Mouse (Mus musculus) layer of hippocampus, adult 2 months (tissue): ENCODE measurements around the gene Zfp592. TPM values are rescaled to one million over a fixed set of nuclear protein-coding genes. Genes with fewer than 3 reads are reported as not detected.

Experiments used
- DNase-seq, 2 experiments: peaks; one replicate each; pipeline ENCODE4 v3.0.0; 2022; ENCODE audit warnings: low spot score in 2 of 2
- H3K27ac ChIP-seq: fragments of 200-600 bp; 2 replicates; pipeline ENCODE4 v1.8.1; 2022
- H3K4me3 ChIP-seq: fragments of 200-600 bp; 2 replicates; pipeline ENCODE4 v1.8.1; 2022; ENCODE audit warnings: mild to moderate bottlenecking
- CTCF ChIP-seq: fragments of 200-600 bp; conservative IDR thresholded peaks from 2 replicates; pipeline ENCODE4 v1.8.1; 2022; ENCODE audit warnings: antibody characterized with exemption, mild to moderate bottlenecking, moderate library complexity
- total RNA-seq, 2 experiments: library from RNA; stranded (reverse); gene quantifications; 2 replicates each; pipeline ENCODE4 v1.2.3; 2021

The Zfp592 gene
- total RNA-seq, 2 experiments from 2014 or later: 22.9 to 23.6 TPM

DNA sequence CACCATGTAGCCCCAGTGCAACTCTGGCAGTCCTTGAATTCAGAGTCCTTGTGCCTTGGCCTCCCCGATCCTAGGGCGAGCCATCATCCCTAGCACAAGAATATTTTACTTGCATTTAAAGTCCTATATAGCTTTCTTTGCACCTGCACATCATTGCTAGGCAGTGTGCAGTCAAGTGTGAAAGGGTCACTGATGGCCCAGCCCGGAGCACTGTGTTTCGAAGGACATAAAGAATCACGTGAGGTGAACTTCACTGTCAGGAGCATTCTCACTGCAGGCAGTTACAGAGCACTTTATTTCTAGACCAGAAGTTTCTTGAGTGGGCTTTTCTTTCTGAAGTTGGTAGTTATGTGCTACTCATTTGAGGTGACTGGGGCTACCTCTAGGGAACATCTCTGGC, 8.4 kb downstream of the Zfp592 start:
- Histone ChIP-seq H3K27ac (no peak overlapping the region), H3K4me3 (no peak overlapping the region)
- DNase-seq: no peak
- TF ChIP-seq CTCF: no peak

DNA sequence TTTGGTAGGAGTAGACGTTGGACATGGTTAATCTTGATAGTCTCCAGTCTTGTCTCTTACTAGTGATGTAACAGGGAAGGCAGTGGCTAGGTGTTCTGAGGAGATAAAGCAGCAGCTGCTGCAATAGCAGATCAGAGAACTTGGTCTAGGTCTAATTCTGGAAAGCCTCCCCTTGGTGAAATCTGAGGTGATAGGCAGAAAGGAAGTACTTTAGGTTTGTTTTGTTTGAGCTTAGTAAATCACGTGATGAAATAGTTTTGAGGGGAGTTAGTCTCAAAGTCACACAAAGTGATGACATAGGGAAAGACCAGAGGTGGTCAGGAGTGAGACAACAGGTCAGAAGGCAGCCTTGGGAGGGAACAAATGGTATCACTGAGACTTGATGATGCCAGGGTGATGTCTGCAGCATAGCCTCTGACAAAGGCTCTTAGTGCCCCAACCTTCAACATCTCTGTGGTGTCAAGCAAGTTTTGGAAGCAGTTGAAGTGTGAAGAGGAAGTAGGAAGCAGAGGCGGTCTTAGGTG, 11.1 kb downstream of the Zfp592 start:
- H3K27ac ChIP-seq: no peak overlapping the region
- TF ChIP-seq CTCF: no peak
- no peak overlapping the region for H3K4me3 ChIP-seq
- no peak for DNase-seq

DNA sequence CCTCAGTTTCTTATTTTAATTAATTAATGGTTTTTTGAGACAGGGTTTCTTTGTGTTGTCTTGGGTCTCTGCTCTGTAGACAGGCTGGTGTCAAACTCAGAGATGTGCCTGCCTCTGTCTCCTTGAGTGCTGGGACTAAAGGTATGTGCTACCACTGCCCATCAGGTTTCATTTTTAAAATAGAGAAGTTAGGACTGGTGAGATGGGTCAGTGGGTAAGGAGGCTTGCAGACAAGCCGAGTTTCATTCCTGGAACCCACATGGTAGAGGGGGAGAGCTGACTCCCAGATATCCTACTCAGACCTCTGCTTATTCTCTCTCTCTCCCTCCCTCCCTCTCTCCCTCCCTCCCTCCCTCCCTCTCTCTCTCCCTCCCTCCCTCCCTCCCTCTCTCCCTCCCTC, 12.5 kb downstream of the Zfp592 start:
- Histone ChIP-seq H3K27ac (no peak overlapping the region), H3K4me3 (no peak overlapping the region)
- DNase-seq: no peak
- no peak for TF ChIP-seq CTCF

DNA sequence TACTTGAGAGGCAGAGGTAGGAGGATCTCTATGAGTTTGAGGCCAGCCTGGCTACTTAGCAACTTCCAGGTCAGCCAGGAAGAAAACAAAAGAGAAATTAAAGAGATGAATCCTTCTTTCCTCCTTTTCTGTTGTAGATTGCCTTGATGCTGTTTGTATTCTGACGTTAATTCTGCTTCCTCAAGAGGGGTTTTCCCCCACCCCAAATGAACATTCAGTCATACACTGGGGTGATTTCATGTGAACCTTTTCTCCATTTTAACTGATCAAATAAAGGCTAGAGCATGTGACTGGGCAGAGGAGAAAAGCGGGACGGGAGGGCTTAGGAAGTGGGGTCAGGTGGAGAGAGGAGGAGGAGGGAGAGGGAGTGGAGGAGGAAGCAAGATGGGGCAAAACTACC, 14.8 kb downstream of the Zfp592 start:
- no peak overlapping the region for H3K27ac ChIP-seq
- no peak for TF ChIP-seq CTCF
- DNase-seq: no peak
- H3K4me3 ChIP-seq: no peak overlapping the region

DNA sequence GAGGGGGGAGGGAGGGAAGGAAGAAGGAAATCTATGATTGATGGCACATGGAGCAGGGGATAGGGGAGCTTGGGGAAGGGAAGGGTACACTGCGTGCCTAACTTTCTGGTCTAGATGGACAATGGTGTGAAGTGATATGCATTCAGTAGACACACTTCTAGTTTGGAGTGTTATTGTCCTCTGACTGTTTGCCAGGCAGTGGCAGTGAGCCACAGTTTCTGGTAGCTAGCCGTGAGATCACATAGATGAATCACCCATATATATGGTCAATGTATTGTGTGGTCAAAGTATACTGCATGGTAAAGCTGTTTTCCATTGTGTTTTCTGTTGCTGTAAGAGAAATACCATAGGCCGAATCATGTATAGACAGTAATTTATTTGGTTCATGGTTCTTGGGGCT, 18.1 kb downstream of the Zfp592 start:
- TF ChIP-seq CTCF: no peak
- no peak for DNase-seq
- no peak overlapping the region for H3K4me3 ChIP-seq
- no peak overlapping the region for H3K27ac ChIP-seq

DNA sequence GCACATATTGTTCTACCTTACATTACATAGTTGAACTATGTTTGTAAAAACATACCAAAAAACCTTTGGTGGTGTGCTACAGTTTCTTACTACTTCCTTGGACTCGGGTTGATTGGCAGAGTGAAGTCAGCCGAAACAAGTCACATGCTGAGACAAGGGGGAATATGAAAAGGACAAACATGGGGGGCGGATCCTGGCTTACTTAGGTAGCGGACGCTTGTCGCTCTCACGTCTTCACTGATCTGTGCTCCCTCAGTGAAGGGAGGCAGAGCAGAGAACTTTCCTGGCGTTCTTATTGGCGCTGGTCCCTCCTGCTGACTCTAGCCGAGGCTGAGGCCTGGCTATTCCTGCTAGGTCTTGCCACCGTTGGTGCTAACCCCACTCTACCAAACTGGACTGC, 26.8 kb downstream of the Zfp592 start:
- Histone ChIP-seq H3K27ac (no peak overlapping the region), H3K4me3 (no peak overlapping the region)
- no peak for DNase-seq
- no peak for TF ChIP-seq CTCF

DNA sequence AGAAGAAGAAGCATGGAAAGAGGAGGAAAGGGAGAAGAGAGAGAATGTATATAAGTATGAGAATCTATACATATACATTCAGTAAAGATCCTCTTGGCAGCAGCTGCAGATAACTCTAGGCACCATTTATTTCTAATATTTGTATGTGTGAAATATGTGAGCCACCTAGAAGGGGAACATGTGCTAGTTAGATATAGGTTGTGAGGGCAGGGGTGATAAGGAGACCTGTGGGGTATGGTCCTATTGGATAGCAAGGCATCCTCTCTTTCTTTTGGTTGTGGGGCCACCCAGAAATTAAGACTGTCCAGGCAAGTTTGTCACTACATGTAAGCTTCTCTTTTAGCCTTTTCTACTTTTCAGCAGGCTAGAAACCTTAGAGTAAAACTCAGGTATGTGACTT, 29.2 kb downstream of the Zfp592 start:
- Histone ChIP-seq H3K27ac (no peak overlapping the region), H3K4me3 (no peak overlapping the region)
- no peak for DNase-seq
- no peak for TF ChIP-seq CTCF

DNA sequence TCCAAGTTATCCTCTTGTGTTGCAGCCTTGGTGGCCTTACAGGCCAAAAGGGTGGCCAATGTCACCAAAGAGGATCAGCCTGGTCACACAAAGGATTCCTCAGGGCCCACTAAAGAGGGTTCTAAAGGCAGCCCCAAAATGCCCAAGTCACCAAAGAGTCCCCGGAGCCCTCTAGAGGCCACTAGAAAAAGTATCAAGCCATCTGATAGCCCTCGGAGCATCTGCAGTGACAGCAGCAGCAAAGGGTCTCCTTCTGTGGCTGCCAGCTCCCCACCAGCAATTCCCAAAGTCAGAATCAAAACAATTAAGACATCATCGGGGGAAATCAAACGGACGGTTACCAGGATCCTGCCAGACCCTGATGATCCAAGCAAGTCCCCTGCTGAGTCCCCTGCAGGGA, 30.6 kb downstream of the Zfp592 start:
- DNase-seq: peak in 1 of 2 experiments; percentile 17
- peak; percentile 73 for TF ChIP-seq CTCF
- H3K4me3 ChIP-seq: no peak overlapping the region
- peak overlapping the region; percentile 56 for H3K27ac ChIP-seq

DNA sequence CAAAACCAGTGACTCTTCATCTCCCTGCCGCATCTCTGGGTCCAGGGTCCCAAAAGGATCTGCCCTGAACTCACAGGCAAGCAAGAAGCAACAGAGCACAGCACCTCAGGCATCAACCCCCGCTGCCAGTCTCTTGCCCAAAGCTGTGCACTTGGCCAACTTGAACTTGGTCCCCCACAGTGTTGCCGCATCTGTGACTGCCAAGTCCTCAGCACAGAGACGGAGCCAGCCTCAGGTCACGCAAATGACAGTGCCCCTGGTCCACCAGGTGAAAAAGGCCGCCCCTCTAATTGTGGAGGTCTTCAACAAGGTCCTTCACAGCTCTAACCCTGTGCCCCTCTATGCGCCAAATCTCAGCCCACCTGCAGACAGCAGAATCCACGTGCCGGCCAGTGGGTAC, 31.2 kb downstream of the Zfp592 start:
- H3K27ac ChIP-seq: peak overlapping the region; percentile 56; the same call in 1 of the 2 replicates
- no peak for TF ChIP-seq CTCF
- DNase-seq: no peak
- no peak overlapping the region for H3K4me3 ChIP-seq

DNA sequence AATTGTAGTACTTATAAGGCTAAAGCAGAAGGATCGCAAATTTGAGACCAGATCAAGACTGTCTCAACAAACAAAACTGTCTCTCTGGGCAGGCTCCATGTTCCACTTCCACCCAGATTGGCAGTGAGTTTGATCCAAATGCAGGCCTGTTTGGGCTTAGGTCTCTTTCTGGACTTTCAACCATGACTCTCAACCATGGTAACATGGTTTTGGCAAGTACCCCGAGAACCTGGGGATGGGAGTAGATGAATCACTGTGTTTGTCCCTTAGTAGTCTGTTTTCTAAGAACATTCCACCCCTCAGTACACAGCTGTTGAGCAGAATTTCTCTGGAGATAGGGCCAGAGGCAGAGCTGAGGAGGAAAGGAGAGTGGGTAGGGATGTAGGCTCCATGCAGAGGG, 32.3 kb downstream of the Zfp592 start:
- no peak overlapping the region; the same call in 1 of the 2 replicates for H3K27ac ChIP-seq
- no peak for DNase-seq
- TF ChIP-seq CTCF: no peak
- H3K4me3 ChIP-seq: no peak overlapping the region

DNA sequence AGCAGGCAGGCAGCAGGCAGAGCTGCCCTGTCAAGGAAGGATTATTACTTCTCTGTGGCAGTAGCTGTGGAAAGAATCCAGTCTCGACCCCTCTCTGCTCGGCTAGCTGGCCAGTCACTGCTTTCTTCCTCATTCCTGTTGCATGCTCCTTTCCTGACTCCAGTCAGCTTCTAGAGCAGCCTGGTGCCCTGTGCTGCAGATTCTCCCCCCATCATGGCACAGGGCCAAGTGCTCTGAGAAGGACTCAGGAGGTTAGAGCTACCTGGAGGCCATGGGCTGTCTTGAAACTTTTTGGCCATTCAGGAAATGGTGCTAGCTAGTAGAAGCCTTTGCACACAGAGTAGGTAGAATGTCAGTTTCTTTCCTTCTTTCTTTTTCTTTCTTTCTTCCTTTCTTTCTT, 46.2 kb downstream of the Zfp592 start:
- Histone ChIP-seq H3K4me3 (no peak overlapping the region), H3K27ac (no peak overlapping the region)
- no peak for DNase-seq
- TF ChIP-seq CTCF: no peak

DNA sequence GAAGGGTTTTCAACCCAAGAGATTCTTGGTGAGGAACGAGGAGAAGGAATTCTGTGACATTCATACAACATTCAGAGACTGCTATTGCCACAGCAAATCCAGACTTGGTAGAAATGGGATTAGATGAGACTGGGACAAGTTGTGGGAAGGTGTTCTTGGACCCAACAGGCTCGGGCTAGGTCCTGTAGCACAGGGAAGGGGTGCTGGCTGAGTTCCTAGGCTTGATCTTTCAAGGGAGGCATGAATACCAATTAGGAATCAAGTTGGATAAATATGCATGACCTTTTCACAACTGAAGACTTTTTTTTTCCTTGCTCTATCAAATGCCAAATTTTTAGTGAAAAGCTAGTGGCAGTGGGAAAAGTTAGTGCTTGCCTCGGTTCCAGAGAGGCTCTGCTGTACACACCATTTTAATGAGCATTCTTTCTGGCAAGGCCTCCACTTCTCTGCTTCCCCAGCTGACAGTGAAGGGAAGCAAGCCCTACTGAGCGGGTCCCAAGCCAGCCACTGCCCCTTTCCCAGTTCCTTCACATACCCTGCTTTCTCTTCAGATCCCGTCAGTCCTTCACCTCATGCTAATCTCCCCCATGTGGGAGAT, 49.6 kb downstream of the Zfp592 start:
- H3K27ac ChIP-seq: peak overlapping the region; percentile 74
- no peak for TF ChIP-seq CTCF
- DNase-seq: peak; percentile 37 to 49

DNA sequence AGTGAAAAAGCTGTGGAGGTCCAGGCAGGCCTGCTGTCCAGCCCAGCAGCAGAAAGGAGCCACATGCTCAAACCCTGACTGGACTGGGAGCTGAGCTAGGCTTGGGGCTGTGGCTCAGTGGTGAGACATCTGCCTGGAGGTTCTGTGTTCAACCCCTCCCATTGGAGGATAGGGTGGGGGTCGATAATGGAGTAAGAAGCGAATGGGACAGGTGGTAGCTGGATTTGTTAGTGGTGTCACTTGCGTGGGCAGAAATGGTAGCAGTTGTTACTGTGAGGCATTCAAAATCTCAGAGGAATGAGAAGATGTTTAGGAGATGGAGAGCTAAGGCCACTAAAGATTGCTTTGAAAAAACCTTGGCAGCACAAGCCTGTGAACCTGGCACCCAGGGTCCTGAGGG, 54.4 kb downstream of the Zfp592 start:
- no peak overlapping the region for H3K27ac ChIP-seq
- no peak overlapping the region for H3K4me3 ChIP-seq
- DNase-seq: no peak
- TF ChIP-seq CTCF: no peak

More for the DNA sequence above, 49.6 kb downstream of the Zfp592 start:
- no peak overlapping the region for H3K4me3 ChIP-seq

DNA sequence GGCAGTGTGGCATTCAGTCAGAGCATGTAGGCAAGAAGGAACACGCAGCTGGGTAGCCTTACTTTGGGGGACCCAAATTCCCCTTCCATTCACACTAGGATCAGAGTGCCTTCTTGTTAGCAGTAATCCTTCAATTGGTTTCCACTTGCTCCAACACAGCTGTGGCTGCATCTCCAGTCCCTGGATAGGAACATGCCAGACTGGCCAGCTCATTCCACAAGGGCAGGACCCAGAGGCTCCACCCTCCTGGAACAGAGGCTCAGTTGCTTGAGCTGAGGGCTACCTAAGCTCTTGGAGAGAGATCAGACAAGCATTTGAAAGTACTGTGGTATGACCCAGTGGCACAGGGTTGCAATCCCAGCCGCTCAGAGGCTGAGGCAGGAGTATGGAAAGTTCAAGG, 55.0 kb downstream of the Zfp592 start:
- no peak for DNase-seq
- Histone ChIP-seq H3K27ac (no peak overlapping the region), H3K4me3 (no peak overlapping the region)
- TF ChIP-seq CTCF: no peak
